Mouse (Mus musculus) CH12.LX (cell line): ENCODE results near the gene Krt81. TPM values are rescaled to one million over a fixed set of nuclear protein-coding genes. Genes with fewer than 3 reads are reported as not detected.

Experiments used
- DNase-seq: peaks from one replicate; pipeline ENCODE4 v3.0.0-alpha.2; 2013; ENCODE audit errors: extremely low read depth
- H3K27ac ChIP-seq: 2 replicates; pipeline ENCODE4 v1.5.1; 2012; ENCODE audit warnings: low read depth, mild to moderate bottlenecking, control low read depth, moderate library complexity; ENCODE audit not compliant: insufficient read depth
- H3K27me3 ChIP-seq: replicated peaks from 2 replicates; pipeline ENCODE3; 2012; ENCODE audit warnings: inconsistent platforms
- H3K36me3 ChIP-seq, 2 experiments: replicated peaks in 1 of 2; 2 replicates each; pipeline versions ENCODE3 to v1.6.1; 2012; ENCODE audit warnings: inconsistent platforms in 1 of 2, low read length in 1 of 2, mild to moderate bottlenecking in 1 of 2, mixed read lengths in 1 of 2, moderate library complexity in 1 of 2; ENCODE audit not compliant: control insufficient read depth in 1 of 2, insufficient read depth in 1 of 2
- H3K4me1 ChIP-seq, 2 experiments: 2 replicates each; pipeline ENCODE4 v1.6.1; 2012; ENCODE audit warnings: inconsistent platforms in 1 of 2, moderate library complexity in 1 of 2; ENCODE audit not compliant: insufficient read depth in 2 of 2, control insufficient read depth in 1 of 2
- H3K4me2 ChIP-seq: 2 replicates; pipeline ENCODE4 v1.6.1; 2012; ENCODE audit warnings: low read depth, mild to moderate bottlenecking, control low read depth; ENCODE audit not compliant: poor library complexity, insufficient read depth, severe bottlenecking
- H3K4me3 ChIP-seq, 3 experiments: fragments of 150-350 bp in 1 of 3; sonication (generic) in 1 of 3; replicated peaks in 1 of 3; 2 replicates each; pipeline versions ENCODE3 to v1.5.1; 2011 to 2012; ENCODE audit warnings: low read depth in 2 of 3, low read length in 2 of 3, mild to moderate bottlenecking in 2 of 3, moderate library complexity in 2 of 3, control low read depth in 1 of 3, improper control_type of control experiment in 1 of 3, inconsistent platforms in 1 of 3, mixed read lengths in 1 of 3; ENCODE audit not compliant: poor library complexity in 1 of 3
- H3K79me2 ChIP-seq: replicated peaks from 2 replicates; pipeline ENCODE4 v1.6.1; 2012; ENCODE audit warnings: mild to moderate bottlenecking, moderate library complexity; ENCODE audit not compliant: control insufficient read depth, poor library complexity, insufficient read depth, severe bottlenecking; ENCODE audit errors: extremely low read depth
- H3K9ac ChIP-seq: 2 replicates; pipeline ENCODE4 v1.6.1; 2012; ENCODE audit warnings: low read depth, mild to moderate bottlenecking, control low read depth, moderate library complexity; ENCODE audit not compliant: insufficient read depth
- H3K9me3 ChIP-seq: replicated peaks from 2 replicates; pipeline ENCODE3; 2012; ENCODE audit warnings: low read length, inconsistent platforms, mixed read lengths
- BHLHE40 ChIP-seq: IDR thresholded peaks from 2 replicates; pipeline ENCODE4 v1.6.1; 2011; ENCODE audit warnings: mild to moderate bottlenecking, low read depth, low read length, improper control_type of control experiment
- E2F4 ChIP-seq: IDR thresholded peaks from 2 replicates; pipeline ENCODE4 v1.6.1; 2011; ENCODE audit warnings: low read depth, low read length, improper control_type of control experiment; ENCODE audit not compliant: insufficient replicate concordance
- ELF1 ChIP-seq: IDR thresholded peaks from 2 replicates; pipeline ENCODE4 v1.6.1; 2014; ENCODE audit warnings: low read depth, mild to moderate bottlenecking, inconsistent platforms, low read length, improper control_type of control experiment
- EP300 ChIP-seq: IDR thresholded peaks from 2 replicates; pipeline ENCODE4 v1.6.1; 2011; ENCODE audit warnings: low read length, improper control_type of control experiment
- ETS1 ChIP-seq: conservative IDR thresholded peaks from 2 replicates; pipeline ENCODE4 v1.6.1; 2012; ENCODE audit warnings: low read depth, mild to moderate bottlenecking, inconsistent platforms, low read length, improper control_type of control experiment, moderate library complexity
- JUN ChIP-seq: IDR thresholded peaks from 2 replicates; pipeline ENCODE4 v1.6.1; 2011; ENCODE audit warnings: low read depth, mild to moderate bottlenecking, low read length, improper control_type of control experiment, moderate library complexity; ENCODE audit not compliant: insufficient read depth
- MAFK ChIP-seq: IDR thresholded peaks from 2 replicates; pipeline ENCODE4 v1.6.1; 2011; ENCODE audit warnings: low read length, improper control_type of control experiment; ENCODE audit not compliant: insufficient replicate concordance
- MAX ChIP-seq: IDR thresholded peaks from 2 replicates; pipeline ENCODE4 v1.6.1; 2011; ENCODE audit warnings: low read length, improper control_type of control experiment
- MXI1 ChIP-seq: IDR thresholded peaks from 2 replicates; pipeline ENCODE4 v1.6.1; 2011; ENCODE audit warnings: mild to moderate bottlenecking, low read depth, low read length, improper control_type of control experiment
- MYC ChIP-seq: IDR thresholded peaks from 2 replicates; pipeline ENCODE4 v1.6.1; 2011; ENCODE audit warnings: low read depth, mild to moderate bottlenecking, improper control_type of control experiment, low read length
- PAX5 ChIP-seq: IDR thresholded peaks from 2 replicates; pipeline ENCODE4 v1.6.1; 2012; ENCODE audit warnings: low read length, inconsistent platforms, mixed read lengths
- POLR2A ChIP-seq: IDR thresholded peaks from 2 replicates; pipeline ENCODE4 v1.6.1; 2011; ENCODE audit warnings: low read depth, mild to moderate bottlenecking, improper control_type of control experiment, low read length
- RCOR1 ChIP-seq: conservative IDR thresholded peaks from 2 replicates; pipeline ENCODE4 v1.6.1; 2012; ENCODE audit warnings: low read depth, mild to moderate bottlenecking, inconsistent platforms, low read length, improper control_type of control experiment
- SIN3A ChIP-seq: IDR thresholded peaks from 2 replicates; pipeline ENCODE4 v1.6.1; 2012; ENCODE audit warnings: low read length, improper control_type of control experiment, inconsistent platforms
- TCF12 ChIP-seq: IDR thresholded peaks from 2 replicates; pipeline ENCODE4 v1.6.1; 2014; ENCODE audit warnings: low read depth, mild to moderate bottlenecking, inconsistent platforms, low read length, improper control_type of control experiment
- UBTF ChIP-seq: IDR thresholded peaks from 2 replicates; pipeline ENCODE4 v1.6.1; 2012; ENCODE audit warnings: low read depth, mild to moderate bottlenecking, inconsistent platforms, low read length, improper control_type of control experiment, moderate library complexity
- USF1 ChIP-seq: IDR thresholded peaks from 2 replicates; pipeline ENCODE4 v1.6.1; 2014; ENCODE audit warnings: low read depth, mild to moderate bottlenecking, inconsistent platforms, low read length, improper control_type of control experiment
- USF2 ChIP-seq: conservative IDR thresholded peaks from 2 replicates; pipeline ENCODE4 v1.6.1; 2011; ENCODE audit warnings: low read depth, low read length, improper control_type of control experiment
- dilution Hi-C: fragments of 300-500 bp; cut with MboI; formaldehyde crosslinking; loops from 2 replicates; pipeline ENCODE4 v1.14.3; 2020; ENCODE audit warnings: low sequenced_read_pairs; ENCODE audit not compliant: extremely low pct_unique_long_range_greater_than_20kb, extremely low pct_ligation_motif_present
- in situ Hi-C: fragments of 300-500 bp; cut with MboI; formaldehyde crosslinking; loops from 3 replicates; pipeline ENCODE4 v1.14.3; 2019; ENCODE audit warnings: low sequenced_read_pairs, low pct_ligation_motif_present, low pct_unique_long_range_greater_than_20kb, mixed read lengths
- polyA plus RNA-seq: library from polyadenylated mRNA; unstranded; fragments of >175 nt; gene quantifications from 2 replicates; pipeline ENCODE4 v1.2.1, GENCODE M21; 2012; ENCODE audit warnings: low read depth; ENCODE audit not compliant: insufficient read length
- total RNA-seq, 2 experiments: library from RNA; depleted of rRNA; stranded (reverse); fragments of 300-350 nt in 1 of 2; fragments of >200 nt in 1 of 2; gene quantifications; 2 replicates each; pipeline ENCODE4 v1.2.3; 2012 to 2014

Gene Krt81
- total and polyA plus RNA-seq, 3 experiments = not detected

GRCm38 (mm10) chr15:101438555-101438954 is 25.0 kb downstream of the Krt81 start, which contains the start of gene Krt87:
Krt87 (minus strand) TSS chr15:101438804.
- no peaks in the 10 kb centered on the region for H3K36me3 ChIP-seq
- H3K9me3 ChIP-seq = no peaks in the 10 kb centered on the region
- TF ChIP-seq RCOR1 = no peak
- TF ChIP-seq MXI1 = no peak
- TF ChIP-seq PAX5 = no peak
- no peak for TF ChIP-seq SIN3A
- no peak for TF ChIP-seq TCF12
- TF ChIP-seq USF1 = no peak
- H3K4me2 ChIP-seq = no peak within 1 kb of the TSS
- no peak within 1 kb of the TSS for H3K27ac ChIP-seq
- DNase-seq = no peak
- H3K4me1 ChIP-seq = peaks cover 0 to 14% of the 10 kb centered on the region in 2 experiments; a peak in 2 of 4 replicates
- in situ Hi-C loops = loop anchor here (10.0 kb wide), 1 partner anchor 626 kb away; no protein-coding TSS in a partner anchor
- peaks cover 57% of the 10 kb centered on the region for H3K27me3 ChIP-seq
- dilution Hi-C loops = no loop called here
- no peak within 1 kb of the TSS for H3K4me3 ChIP-seq
- H3K79me2 ChIP-seq = no peaks in the 10 kb centered on the region
- no peak within 1 kb of the TSS for H3K9ac ChIP-seq

DNA sequence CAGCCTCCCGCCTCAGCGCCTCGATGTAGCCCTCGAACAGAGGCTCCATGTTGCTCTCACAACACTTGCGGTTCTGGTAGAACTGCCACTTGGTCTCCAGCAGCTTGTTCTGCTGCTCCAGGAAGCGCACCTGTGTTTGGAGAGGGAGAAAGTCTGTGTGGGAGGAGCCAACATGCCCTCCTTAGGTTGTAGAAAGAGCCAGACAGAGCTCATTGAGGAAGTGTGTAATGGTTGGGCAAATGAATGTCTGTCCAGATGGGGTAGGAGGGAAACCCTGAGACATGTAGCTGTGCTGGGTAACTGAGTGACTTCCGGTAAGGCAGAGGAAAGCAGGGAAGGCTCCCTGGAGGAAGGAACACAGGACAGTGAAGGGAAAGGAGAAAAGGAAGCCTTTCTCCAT is 26.9 kb downstream of the Krt81 start:
- Histone ChIP-seq H3K9ac (no peak overlapping the region), H3K27ac (no peak overlapping the region), H3K4me1 (peaks cover 0 to 14% of the 10 kb centered on the region in 2 experiments; a peak in 2 of 4 replicates), H3K36me3 (no peaks in the 10 kb centered on the region), H3K4me2 (no peak overlapping the region), H3K4me3 (no peak overlapping the region), H3K9me3 (no peaks in the 10 kb centered on the region), H3K79me2 (no peaks in the 10 kb centered on the region), H3K27me3 (peaks cover 50% of the 10 kb centered on the region)
- DNase-seq = no peak
- TF ChIP-seq MXI1 = no peak
- TF ChIP-seq POLR2A = no peak
- TF ChIP-seq USF2 = no peak
- no peak for TF ChIP-seq E2F4
- no peak for TF ChIP-seq ETS1
- no peak for TF ChIP-seq MAFK
- no peak for TF ChIP-seq UBTF
- no peak for TF ChIP-seq EP300
- TF ChIP-seq BHLHE40 = no peak
- TF ChIP-seq ELF1 = no peak
- TF ChIP-seq JUN = no peak
- TF ChIP-seq MYC = no peak
- no peak for TF ChIP-seq MAX
- dilution Hi-C loops = no loop called here
- in situ Hi-C loops = loop anchor here (10.0 kb wide), 1 partner anchor 628 kb away; no protein-coding TSS in a partner anchor
